Mouse (Mus musculus): ENCODE results near the gene Gps2. TPM values are rescaled to one million over a fixed set of nuclear protein-coding genes. Genes with fewer than 3 reads are reported as not detected.

The Gps2 gene
- total and polyA plus RNA-seq, 3 experiments, result 45.8 to 305 (median 203) TPM

DNA sequence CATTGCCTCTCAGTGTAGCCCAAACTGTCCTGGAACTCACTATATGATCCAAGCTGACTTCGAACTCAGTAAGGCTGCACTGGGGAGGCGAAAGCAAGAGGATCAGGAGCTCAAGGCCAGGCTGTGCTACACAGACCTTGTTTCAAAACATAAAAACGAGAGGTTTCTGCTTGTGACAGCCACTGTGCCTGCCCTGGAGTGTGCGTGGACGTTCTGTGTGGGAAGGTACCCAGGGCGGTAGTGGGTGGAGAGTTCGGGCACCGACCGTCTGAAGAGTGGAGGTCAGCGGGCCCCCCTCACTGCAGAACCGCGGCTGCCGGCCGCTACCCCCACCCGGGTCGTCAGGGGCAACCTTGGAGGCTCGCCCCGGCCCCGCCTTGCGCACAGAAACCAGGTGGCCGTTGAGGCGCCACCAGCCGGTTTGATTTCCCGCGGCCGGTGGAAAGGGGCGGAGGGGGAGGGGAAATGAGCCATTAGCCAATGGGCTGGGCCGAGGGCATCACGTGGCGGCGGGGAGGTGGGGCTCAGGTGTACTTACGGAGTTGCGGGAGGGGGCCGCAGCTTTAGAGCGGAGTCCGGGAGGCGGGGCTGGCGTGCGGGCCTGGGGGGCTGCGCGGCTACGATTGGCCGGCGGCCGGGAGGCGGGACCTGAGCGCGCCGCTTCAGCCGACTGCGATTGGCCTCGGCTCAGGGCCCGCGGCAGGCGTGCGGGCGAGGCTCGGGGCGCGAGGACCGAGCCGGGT is 21.6 kb downstream of the Gps2 start, which contains the start of gene Ybx2:
TSS of gene Ybx2 (plus strand) at position 660 of the 743 bp plus-strand sequence.
- Histone ChIP-seq H3K27me3 (ENCODE audit: insufficient read depth, low read length) (peaks cover 60% of the 10 kb centered on the region), H3K4me1 (ENCODE audit: insufficient read depth, low read depth, low read length) (peaks cover 38% of the 10 kb centered on the region), H3K9me3 (replicated peaks) (peaks cover 12% of the 10 kb centered on the region), H3K36me3 (replicated peaks) (no peaks in the 10 kb centered on the region), H3K4me3 (ENCODE audit: low read depth, low read length) (peak within 1 kb of the TSS; percentile 27; the same call in 1 of the 2 replicates)
- no peak for ATAC-seq (ENCODE audit: extremely low read depth, insufficient number of reproducible peaks, low FRiP score, poor library complexity, severe bottlenecking)
- TF ChIP-seq CTCF (IDR thresholded peaks at IDR 0.05; ENCODE audit: low read depth, low read length) (no peak), GATA1 (IDR thresholded peaks at IDR 0.05; ENCODE audit: borderline replicate concordance, low read length) (no peak), POLR2AphosphoS5 (IDR thresholded peaks at IDR 0.05; ENCODE audit: insufficient replicate concordance, low read depth, low read length) (no peak), TAL1 (conservative IDR thresholded peaks at IDR 0.05; ENCODE audit: low read depth, low read length) (no peak), GATA2 (IDR thresholded peaks at IDR 0.05; ENCODE audit: borderline replicate concordance, low read depth, low read length) (no peak)
- DNase-seq (ENCODE audit: low spot score), result no peak

DNA sequence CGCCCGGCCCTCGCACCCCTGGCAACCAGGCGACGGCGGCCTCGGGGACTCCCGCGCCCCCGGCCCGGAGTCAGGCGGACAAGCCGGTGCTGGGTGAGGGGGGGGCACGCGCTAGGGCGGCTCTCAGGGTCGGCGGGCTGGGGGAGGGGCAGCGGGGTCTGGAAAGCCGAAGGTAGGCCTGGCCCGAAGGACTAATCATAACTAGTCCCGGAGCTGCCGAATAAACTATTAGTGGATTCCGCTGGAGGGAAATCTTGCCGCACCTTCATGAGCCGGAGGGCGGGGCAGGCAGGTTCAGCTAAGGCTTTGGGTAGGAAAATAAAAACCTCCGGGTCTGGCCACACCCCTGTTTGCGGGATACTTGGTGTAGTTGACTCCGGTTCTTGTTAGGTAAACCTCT is 22.5 kb downstream of the Gps2 start:
- DNase-seq (ENCODE audit: low spot score), result no peak
- no peak for TF ChIP-seq GATA2 (IDR thresholded peaks at IDR 0.05; ENCODE audit: borderline replicate concordance, low read depth, low read length)
- TF ChIP-seq GATA1 (IDR thresholded peaks at IDR 0.05; ENCODE audit: borderline replicate concordance, low read length), result no peak
- TF ChIP-seq CTCF (IDR thresholded peaks at IDR 0.05; ENCODE audit: low read depth, low read length), result no peak
- no peak for TF ChIP-seq TAL1 (conservative IDR thresholded peaks at IDR 0.05; ENCODE audit: low read depth, low read length)
- TF ChIP-seq POLR2AphosphoS5 (IDR thresholded peaks at IDR 0.05; ENCODE audit: insufficient replicate concordance, low read depth, low read length), result no peak
- Histone ChIP-seq H3K4me3 (ENCODE audit: low read depth, low read length) (no peak overlapping the region), H3K9me3 (replicated peaks) (peaks cover 12% of the 10 kb centered on the region), H3K36me3 (replicated peaks) (no peaks in the 10 kb centered on the region), H3K4me1 (ENCODE audit: insufficient read depth, low read depth, low read length) (peaks cover 34% of the 10 kb centered on the region), H3K27me3 (ENCODE audit: insufficient read depth, low read length) (peaks cover 67% of the 10 kb centered on the region)
- no peak for ATAC-seq (ENCODE audit: extremely low read depth, insufficient number of reproducible peaks, low FRiP score, poor library complexity, severe bottlenecking)

DNA sequence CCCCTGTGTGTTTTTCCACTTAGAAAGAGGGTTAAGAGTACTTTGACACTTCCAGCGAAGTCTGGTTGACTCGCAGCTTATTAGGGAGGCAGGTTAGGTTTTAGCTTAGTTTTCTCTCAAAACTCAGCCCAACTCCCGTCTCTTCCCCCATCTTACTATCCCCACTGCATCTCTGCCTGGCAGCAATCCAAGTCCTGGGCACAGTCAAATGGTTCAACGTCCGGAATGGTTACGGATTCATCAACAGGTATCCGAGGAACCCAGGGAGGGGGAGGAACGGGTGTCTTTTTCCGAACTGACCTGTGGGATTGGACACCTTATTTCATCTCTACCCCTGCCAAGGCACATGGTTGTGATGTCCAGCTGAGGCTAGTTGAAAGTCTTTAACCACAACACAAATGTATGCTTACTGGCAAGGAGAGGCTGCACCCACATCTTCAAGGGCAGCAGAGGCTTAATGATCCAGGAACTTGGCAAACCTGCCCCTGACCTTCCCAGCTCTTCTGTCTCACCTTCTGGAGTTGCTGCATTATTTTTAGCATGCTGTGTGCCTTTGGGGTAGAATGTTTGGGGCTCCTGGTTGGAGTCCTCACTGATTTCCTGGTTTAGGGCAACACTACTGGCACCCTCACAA is 23.1 kb downstream of the Gps2 start:
- no peak for DNase-seq (ENCODE audit: low spot score)
- Histone ChIP-seq H3K4me3 (ENCODE audit: low read depth, low read length) (no peak overlapping the region), H3K27me3 (ENCODE audit: insufficient read depth, low read length) (peaks cover 70% of the 10 kb centered on the region), H3K9me3 (replicated peaks) (peaks cover 12% of the 10 kb centered on the region), H3K4me1 (ENCODE audit: insufficient read depth, low read depth, low read length) (peaks cover 27% of the 10 kb centered on the region), H3K36me3 (replicated peaks) (no peaks in the 10 kb centered on the region)
- ATAC-seq (ENCODE audit: extremely low read depth, insufficient number of reproducible peaks, low FRiP score, poor library complexity, severe bottlenecking), result no peak
- TF ChIP-seq GATA1 (IDR thresholded peaks at IDR 0.05; ENCODE audit: borderline replicate concordance, low read length), result no peak
- no peak for TF ChIP-seq CTCF (IDR thresholded peaks at IDR 0.05; ENCODE audit: low read depth, low read length)
- TF ChIP-seq TAL1 (conservative IDR thresholded peaks at IDR 0.05; ENCODE audit: low read depth, low read length), result no peak

DNA sequence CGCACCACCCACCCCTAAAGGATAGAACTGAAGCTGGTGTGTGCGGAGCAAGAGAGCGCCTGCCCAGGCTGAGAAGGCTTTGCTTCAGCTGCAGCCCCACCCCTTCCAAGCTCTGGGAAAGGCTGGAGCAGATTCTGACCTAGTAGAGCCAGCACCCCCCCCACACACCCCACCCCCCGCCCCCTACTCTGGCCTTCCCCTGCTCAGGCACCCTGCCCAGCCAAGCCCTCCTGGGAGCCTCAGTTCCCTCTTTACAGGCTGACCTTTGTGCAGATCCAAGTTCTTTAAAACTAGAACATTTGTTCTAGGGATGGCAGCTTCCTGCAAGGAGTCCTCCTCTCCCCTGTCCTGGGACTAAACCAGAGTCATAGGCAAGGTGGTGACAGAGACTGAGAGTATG is 23.7 kb downstream of the Gps2 start:
- no peak for TF ChIP-seq POLR2AphosphoS5 (IDR thresholded peaks at IDR 0.05; ENCODE audit: insufficient replicate concordance, low read depth, low read length)
- no peak for TF ChIP-seq GATA2 (IDR thresholded peaks at IDR 0.05; ENCODE audit: borderline replicate concordance, low read depth, low read length)
- TF ChIP-seq CTCF (IDR thresholded peaks at IDR 0.05; ENCODE audit: low read depth, low read length), result no peak
- TF ChIP-seq TAL1 (conservative IDR thresholded peaks at IDR 0.05; ENCODE audit: low read depth, low read length), result no peak
- no peak for TF ChIP-seq GATA1 (IDR thresholded peaks at IDR 0.05; ENCODE audit: borderline replicate concordance, low read length)
- ATAC-seq (ENCODE audit: extremely low read depth, insufficient number of reproducible peaks, low FRiP score, poor library complexity, severe bottlenecking) (no peak), DNase-seq (ENCODE audit: low spot score) (no peak)
- Histone ChIP-seq H3K36me3 (replicated peaks) (no peaks in the 10 kb centered on the region), H3K4me1 (ENCODE audit: insufficient read depth, low read depth, low read length) (peaks cover 21% of the 10 kb centered on the region), H3K4me3 (ENCODE audit: low read depth, low read length) (no peak overlapping the region), H3K27me3 (ENCODE audit: insufficient read depth, low read length) (peaks cover 74% of the 10 kb centered on the region), H3K9me3 (replicated peaks) (peaks cover 12% of the 10 kb centered on the region)

DNA sequence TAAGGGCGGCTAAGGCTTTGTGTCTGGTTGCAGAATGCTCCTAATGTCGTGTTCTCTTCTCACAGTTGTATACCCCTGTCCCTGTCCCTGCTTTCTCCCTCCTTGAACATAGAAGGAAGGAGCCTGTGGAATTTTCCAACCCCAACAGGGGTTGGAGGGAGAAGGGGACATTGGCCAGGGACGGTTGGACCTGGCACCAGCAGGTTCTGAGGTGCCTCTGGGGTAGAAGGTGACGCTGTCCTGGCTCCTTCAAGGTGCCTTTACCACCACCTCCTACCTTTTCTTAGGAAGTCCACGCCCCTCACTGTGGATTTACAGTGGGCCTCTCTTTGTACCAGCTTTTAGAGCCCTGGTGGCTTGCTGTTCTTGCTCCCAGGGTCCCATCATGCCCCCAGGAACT is 24.1 kb downstream of the Gps2 start:
- Histone ChIP-seq H3K4me1 (ENCODE audit: insufficient read depth, low read depth, low read length) (peaks cover 18% of the 10 kb centered on the region), H3K27me3 (ENCODE audit: insufficient read depth, low read length) (peaks cover 78% of the 10 kb centered on the region), H3K36me3 (replicated peaks) (no peaks in the 10 kb centered on the region), H3K4me3 (ENCODE audit: low read depth, low read length) (no peak overlapping the region), H3K9me3 (replicated peaks) (peaks cover 12% of the 10 kb centered on the region)
- DNase-seq (ENCODE audit: low spot score) (no peak), ATAC-seq (ENCODE audit: extremely low read depth, insufficient number of reproducible peaks, low FRiP score, poor library complexity, severe bottlenecking) (no peak)
- no peak for TF ChIP-seq POLR2AphosphoS5 (IDR thresholded peaks at IDR 0.05; ENCODE audit: insufficient replicate concordance, low read depth, low read length)
- TF ChIP-seq GATA1 (IDR thresholded peaks at IDR 0.05; ENCODE audit: borderline replicate concordance, low read length), result no peak
- TF ChIP-seq CTCF (IDR thresholded peaks at IDR 0.05; ENCODE audit: low read depth, low read length), result no peak
- no peak for TF ChIP-seq GATA2 (IDR thresholded peaks at IDR 0.05; ENCODE audit: borderline replicate concordance, low read depth, low read length)
- TF ChIP-seq TAL1 (conservative IDR thresholded peaks at IDR 0.05; ENCODE audit: low read depth, low read length), result no peak

DNA sequence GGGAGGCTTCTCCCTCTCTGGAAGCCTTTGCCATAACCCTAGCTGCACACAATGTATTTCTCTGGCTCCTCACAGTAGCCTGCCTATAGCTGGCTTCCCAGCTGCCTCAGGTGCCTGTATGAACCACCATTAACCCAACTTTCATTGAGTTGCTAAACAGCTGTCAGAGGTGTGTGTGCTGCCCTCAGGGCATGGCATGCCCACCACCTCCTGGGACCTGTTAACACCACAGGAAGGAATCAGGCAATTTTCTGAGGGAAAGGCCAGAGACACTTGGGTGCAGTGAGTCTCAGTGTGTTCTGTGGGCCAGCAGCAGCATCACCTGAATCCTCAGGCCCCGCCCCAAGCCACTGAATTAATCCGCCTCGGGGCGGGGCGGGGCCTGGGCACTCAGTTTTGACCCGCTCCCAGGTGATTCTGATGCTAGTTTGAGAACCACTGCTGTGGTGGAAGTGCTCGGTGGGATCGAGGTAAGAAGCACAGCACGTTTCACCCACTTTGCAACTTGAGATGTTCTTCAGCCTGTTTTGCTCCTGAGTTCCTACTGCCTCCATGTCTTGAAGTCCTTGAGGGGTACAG is 24.8 kb downstream of the Gps2 start:
- Histone ChIP-seq H3K9me3 (replicated peaks) (peaks cover 12% of the 10 kb centered on the region), H3K4me1 (ENCODE audit: insufficient read depth, low read depth, low read length) (peaks cover 18% of the 10 kb centered on the region), H3K4me3 (ENCODE audit: low read depth, low read length) (no peak overlapping the region), H3K36me3 (replicated peaks) (no peaks in the 10 kb centered on the region), H3K27me3 (ENCODE audit: insufficient read depth, low read length) (peaks cover 85% of the 10 kb centered on the region)
- TF ChIP-seq GATA2 (IDR thresholded peaks at IDR 0.05; ENCODE audit: borderline replicate concordance, low read depth, low read length), result no peak
- TF ChIP-seq POLR2AphosphoS5 (IDR thresholded peaks at IDR 0.05; ENCODE audit: insufficient replicate concordance, low read depth, low read length), result no peak
- TF ChIP-seq TAL1 (conservative IDR thresholded peaks at IDR 0.05; ENCODE audit: low read depth, low read length), result no peak
- TF ChIP-seq CTCF (IDR thresholded peaks at IDR 0.05; ENCODE audit: low read depth, low read length), result no peak
- no peak for TF ChIP-seq GATA1 (IDR thresholded peaks at IDR 0.05; ENCODE audit: borderline replicate concordance, low read length)
- no peak for ATAC-seq (ENCODE audit: extremely low read depth, insufficient number of reproducible peaks, low FRiP score, poor library complexity, severe bottlenecking)
- DNase-seq (ENCODE audit: low spot score), result no peak

Measured in G1E (cell line).